Mouse (Mus musculus) bone marrow, adult 2 months (tissue): ENCODE results near the gene Wdsub1.

Experiments used
- CTCF ChIP-seq: fragments of 200-500 bp; IDR thresholded peaks from 2 replicates; pipeline ENCODE4 v1.5.1; 2011; ENCODE audit warnings: low read length, control low read depth; ENCODE audit not compliant: control insufficient read depth, insufficient read depth
- POLR2A ChIP-seq: fragments of 200-500 bp; IDR thresholded peaks from 2 replicates; pipeline ENCODE4 v1.6.1; 2011; ENCODE audit warnings: low read depth, mild to moderate bottlenecking, control low read depth, low read length, borderline replicate concordance; ENCODE audit not compliant: control insufficient read depth

GRCm38 (mm10) chr2:59840191-59840590 lies 42.2 kb downstream of the Wdsub1 start:
- TF ChIP-seq CTCF (no peak), POLR2A (no peak)
